Mouse (Mus musculus): Measurements from ENCODE around the gene Vmn2r75. TPM values are rescaled to one million over a fixed set of nuclear protein-coding genes. Genes with fewer than 3 reads are reported as not detected.
A peak's percentile ranks its signal among the peaks of the same experiment; 100 is the strongest.
"Not testable (repeated sequence)": the region's sequence is repeated elsewhere in the genome, so short reads cannot be mapped to it uniquely, and the experiment has no call there.

Gene Vmn2r75
- not detected in 2 replicates for polyA plus RNA-seq (2014; fragmentation: Nextera tagmentation; extraction: Ambion mirVana)

DNA sequence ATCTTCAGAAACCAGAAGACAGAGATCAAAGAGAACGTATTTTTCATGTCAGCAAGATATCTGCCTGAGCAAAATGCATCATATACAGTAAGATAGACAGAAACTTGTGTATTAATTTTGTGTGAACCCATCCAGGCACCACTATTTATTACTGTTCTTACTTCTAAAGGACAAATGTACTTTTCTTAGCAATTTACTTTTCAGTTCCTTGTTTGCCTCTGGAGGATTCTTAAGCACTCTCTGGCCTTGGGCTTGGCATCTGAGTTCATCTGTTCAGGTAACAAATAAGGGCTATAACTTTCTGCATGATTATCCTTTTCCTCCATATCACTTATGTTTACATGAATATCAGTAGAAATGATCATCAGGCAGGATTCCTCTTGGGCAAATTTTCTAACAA lies at the start of gene Vmn2r75:
Gene Vmn2r75, minus strand, starts transcription at position 101 of the 400 bp plus-strand sequence.
- not testable (repeated sequence) for H3K4me2 ChIP-seq (ENCODE audit: low read depth); H3K9ac ChIP-seq (ENCODE audit: low read length); H3K9me3 ChIP-seq (ENCODE audit: control insufficient read depth, low read length); DNase-seq (ENCODE audit: low spot score); H3K27me3 ChIP-seq (ENCODE audit: control insufficient read depth, insufficient read depth, low read length); H3K4me3 ChIP-seq (ENCODE audit: low read depth, low read length); H3K4me1 ChIP-seq (ENCODE audit: control insufficient read depth, insufficient read depth, low read length); H3K36me3 ChIP-seq (ENCODE audit: control insufficient read depth, insufficient read depth, low read length); H3K27ac ChIP-seq (ENCODE audit: low read depth, low read length); ATAC-seq (ENCODE audit: insufficient read depth, low FRiP score, low TSS enrichment)
- WGBS = 71% methylated on average over 1 of the region's 1 CpGs

DNA sequence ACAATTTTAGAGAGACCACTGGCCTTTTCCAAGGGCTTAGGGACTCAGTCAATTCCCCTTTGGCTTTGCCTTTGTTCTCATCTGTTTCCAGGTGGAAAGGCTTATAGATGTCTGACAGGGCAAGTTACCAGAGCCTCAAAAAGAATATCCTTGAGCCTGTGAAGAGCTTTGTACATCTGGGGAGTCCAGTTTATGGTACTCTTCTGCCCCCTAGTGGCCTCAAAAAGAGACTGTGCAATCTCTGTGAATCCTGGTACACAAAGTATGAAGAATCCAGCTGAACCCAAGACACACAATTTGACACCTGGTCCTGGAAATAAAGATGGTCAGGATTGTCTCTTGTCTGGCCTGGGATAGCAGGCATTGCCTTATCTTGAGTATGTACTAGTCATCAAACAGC lies 39.8 kb upstream of the Vmn2r75 start:
- Histone ChIP-seq H3K4me2 (ENCODE audit: low read depth) (no peak overlapping the region), H3K9me3 (ENCODE audit: control insufficient read depth, low read length) (no peaks in the 10 kb centered on the region), H3K36me3 (ENCODE audit: control insufficient read depth, insufficient read depth, low read length) (no peaks in the 10 kb centered on the region), H3K4me1 (ENCODE audit: control insufficient read depth, insufficient read depth, low read length) (no peaks in the 10 kb centered on the region), H3K9ac (ENCODE audit: low read length) (no peak overlapping the region), H3K27ac (ENCODE audit: low read depth, low read length) (no peak overlapping the region), H3K4me3 (ENCODE audit: low read depth, low read length) (no peak overlapping the region), H3K27me3 (ENCODE audit: control insufficient read depth, insufficient read depth, low read length) (no peaks in the 10 kb centered on the region)
- peak; percentile 37 for DNase-seq (ENCODE audit: low spot score)
- peak; percentile 61; the same call in 1 of the 2 replicates for ATAC-seq (ENCODE audit: insufficient read depth, low FRiP score, low TSS enrichment)

Other genes starting within 250 kb of the Vmn2r75 start
- gene Vmn2r74, start 210.1 kb downstream of the Vmn2r75 start, polyA plus RNA-seq (2014; fragmentation: Nextera tagmentation; extraction: Ambion mirVana) = not detected in 2 replicates
- not detected in 2 replicates for gene Vmn2r76, start 74.5 kb upstream of the Vmn2r75 start, polyA plus RNA-seq (2014; fragmentation: Nextera tagmentation; extraction: Ambion mirVana)
- not detected in 2 replicates for gene Olfr310, start 105.4 kb upstream of the Vmn2r75 start, polyA plus RNA-seq (2014; fragmentation: Nextera tagmentation; extraction: Ambion mirVana)
- gene Olfr309, start 141.9 kb upstream of the Vmn2r75 start, polyA plus RNA-seq (2014; fragmentation: Nextera tagmentation; extraction: Ambion mirVana) = not detected in 2 replicates
- not detected in 2 replicates for gene Olfr308, start 153.9 kb upstream of the Vmn2r75 start, polyA plus RNA-seq (2014; fragmentation: Nextera tagmentation; extraction: Ambion mirVana)
- not detected in 2 replicates for gene Olfr307, start 165.8 kb upstream of the Vmn2r75 start, polyA plus RNA-seq (2014; fragmentation: Nextera tagmentation; extraction: Ambion mirVana)
- gene Olfr305, start 195.2 kb upstream of the Vmn2r75 start, polyA plus RNA-seq (2014; fragmentation: Nextera tagmentation; extraction: Ambion mirVana) = not detected in 2 replicates
- not detected in 2 replicates for gene Olfr304, start 214.9 kb upstream of the Vmn2r75 start, polyA plus RNA-seq (2014; fragmentation: Nextera tagmentation; extraction: Ambion mirVana)
- gene Olfr303, start 226.0 kb upstream of the Vmn2r75 start, polyA plus RNA-seq (2014; fragmentation: Nextera tagmentation; extraction: Ambion mirVana) = not detected in 2 replicates
- gene Olfr301, start 232.1 kb upstream of the Vmn2r75 start, polyA plus RNA-seq (2014; fragmentation: Nextera tagmentation; extraction: Ambion mirVana) = not detected in 2 replicates